Mouse (Mus musculus) embryonic stem cell, embryonic (primary cell): ENCODE data around the gene Cachd1.

Source experiments
- CTCF ChIA-PET, 4 experiments: fragments of 300-600 bp in 2 of 4; fragments of 350-600 bp in 2 of 4; sonication (Branson Sonifier 250); formaldehyde crosslinking; loops; one replicate each; lab custom pipeline; 2022; ENCODE audit warnings: inconsistent platforms in 2 of 4; lab: Charles Lee
- POLR2A ChIA-PET, 4 experiments: fragments of 300-600 bp in 2 of 4; fragments of 350-600 bp in 2 of 4; sonication (Branson Sonifier 250); formaldehyde crosslinking; loops; one replicate each; lab custom pipeline; 2022; ENCODE audit warnings: antibody characterized with exemption in 4 of 4, inconsistent platforms in 1 of 4; lab: Charles Lee

Cachd1 gene

DNA sequence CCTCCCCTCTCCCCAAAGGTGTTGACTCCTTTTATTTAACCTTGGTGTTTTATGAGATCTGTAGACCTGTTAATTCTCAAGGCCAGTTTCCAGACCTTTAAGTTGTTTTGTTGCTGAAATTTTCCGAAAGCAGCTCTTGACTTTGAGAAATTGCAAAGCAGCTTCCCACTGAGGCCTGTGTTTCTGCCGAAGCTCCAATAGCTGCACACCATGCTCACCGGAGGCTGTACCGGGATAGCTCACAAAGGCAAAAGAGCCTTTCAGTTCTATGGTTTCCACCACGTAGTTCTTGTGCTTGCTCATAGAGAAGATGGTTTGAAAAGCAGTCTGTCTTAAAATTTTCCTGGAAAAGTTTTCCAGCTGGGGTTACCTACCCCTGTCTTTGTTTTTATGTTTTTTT, 3.2 kb downstream of the Cachd1 start:
- POLR2A ChIA-PET = interaction anchor here in 2 of 4 experiments (0.5 to 4.7 kb wide), 16 partner anchors 10 to 194 kb away, joined by 3 to 42 read pairs (median 4); no protein-coding TSS in a partner anchor
- CTCF ChIA-PET = interaction anchor here in 1 of 4 experiments (0.8 to 1.6 kb wide), 2 partner anchors 57 to 198 kb away, joined by 4 to 8 read pairs; no protein-coding TSS in a partner anchor

GRCm38 (mm10) chr4:100780911-100781310, 4.4 kb downstream of the Cachd1 start:
- POLR2A ChIA-PET = interaction anchor here in 3 of 4 experiments (0.6 to 4.7 kb wide), 8 partner anchors 11 to 96 kb away, joined by 3 to 42 read pairs (median 4); no protein-coding TSS in a partner anchor
- CTCF ChIA-PET = interaction anchor here in 2 of 4 experiments (0.9 to 1.1 kb wide), 2 partner anchors 52 to 367 kb away, joined by 3 read pairs; no protein-coding TSS in a partner anchor

DNA sequence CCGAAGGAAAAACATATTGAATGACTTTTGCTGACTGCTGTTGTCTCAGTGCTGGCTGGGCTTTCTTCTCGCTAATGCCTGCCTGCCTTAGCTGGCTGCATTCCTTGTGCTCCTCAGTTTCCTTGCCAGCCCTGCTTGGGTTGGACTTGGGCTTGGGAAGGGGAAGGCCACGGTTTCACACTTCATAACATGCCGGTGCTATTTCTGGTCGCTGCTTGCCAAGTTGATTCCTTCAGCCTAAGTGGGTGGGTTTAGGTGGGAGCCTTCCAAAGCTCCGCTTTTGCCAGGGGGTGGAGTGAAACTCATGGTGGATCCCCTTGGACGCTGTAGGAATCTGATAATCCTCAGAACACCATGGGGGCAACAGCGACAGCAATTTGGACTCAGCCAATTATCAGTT, 5.9 kb downstream of the Cachd1 start:
- ChIA-PET POLR2A (interaction anchor here in 2 of 4 experiments (1.1 to 4.7 kb wide), 3 partner anchors 10 to 20 kb away, joined by 3 to 42 read pairs (median 3); no protein-coding TSS in a partner anchor), CTCF (no interaction called here)

DNA sequence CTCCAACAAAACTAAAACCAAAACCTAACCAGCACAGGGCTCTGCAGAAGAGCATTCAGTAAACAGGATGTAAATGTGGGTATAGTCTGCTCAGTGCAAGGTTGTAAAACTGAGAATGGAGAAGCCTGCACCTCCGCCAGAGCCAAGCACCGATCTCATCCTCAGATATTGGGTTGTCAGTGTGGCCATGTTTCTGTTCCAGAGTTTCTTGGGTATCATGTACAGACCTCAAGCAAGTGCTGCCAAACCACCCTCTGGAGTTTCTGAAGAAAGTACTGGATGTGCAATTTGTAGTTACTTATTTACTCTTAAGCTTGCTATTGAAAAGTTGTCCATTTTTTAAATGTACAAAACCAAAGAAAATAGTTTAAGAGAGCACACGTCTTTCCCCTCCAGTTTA, 6.4 kb downstream of the Cachd1 start:
- CTCF ChIA-PET = no interaction called here

GRCm38 (mm10) chr4:100787201-100787600, 10.7 kb downstream of the Cachd1 start:
- CTCF ChIA-PET = interaction anchor here in 1 of 4 experiments (0.7 kb wide), 1 partner anchor 71 kb away, joined by 4 read pairs; no protein-coding TSS in a partner anchor
- POLR2A ChIA-PET = interaction anchor here in 1 of 4 experiments (0.7 to 4.0 kb wide), 4 partner anchors 11 to 166 kb away, joined by 3 to 17 read pairs (median 4); partner anchors contain the start of gene Cachd1

More for the DNA sequence above, 6.4 kb downstream of the Cachd1 start:
- POLR2A ChIA-PET = interaction anchor here in 2 of 4 experiments (0.9 to 4.7 kb wide), 7 partner anchors 9 to 25 kb away, joined by 3 to 42 read pairs (median 4); no protein-coding TSS in a partner anchor

GRCm38 (mm10) chr4:100790176-100790575, 13.7 kb downstream of the Cachd1 start:
- ChIA-PET POLR2A (interaction anchor here in 1 of 4 experiments (1.1 to 4.3 kb wide), 2 partner anchors 10 to 20 kb away, joined by 8 to 42 read pairs; no protein-coding TSS in a partner anchor), CTCF (no interaction called here)

DNA sequence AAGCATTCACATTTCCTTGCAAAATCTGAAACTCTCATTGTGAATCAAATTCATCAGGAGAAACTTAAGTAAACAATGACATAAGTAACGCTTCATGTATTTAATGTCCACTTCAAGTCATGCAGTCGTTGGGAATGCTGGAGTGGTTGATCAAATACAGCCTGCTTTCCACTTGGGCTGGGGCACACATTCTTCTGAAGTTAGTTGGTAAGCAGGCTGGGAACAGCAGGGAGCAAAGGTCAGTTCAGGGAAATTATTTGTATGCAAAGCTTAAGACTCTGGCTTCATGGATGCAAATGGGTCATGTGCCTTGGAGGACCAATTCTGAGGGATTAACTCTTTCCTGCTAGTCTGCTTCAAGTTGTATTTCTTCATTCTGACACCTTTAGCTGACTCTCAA, 16.7 kb downstream of the Cachd1 start:
- CTCF ChIA-PET = interaction anchor here in 2 of 4 experiments (0.5 kb wide), 2 partner anchors 85 to 1069 kb away, joined by 4 to 5 read pairs; no protein-coding TSS in a partner anchor
- POLR2A ChIA-PET = interaction anchor here in 2 of 4 experiments (0.7 to 4.8 kb wide), 22 partner anchors 8 to 159 kb away, joined by 3 to 42 read pairs (median 8); partner anchors contain the start of gene Cachd1 (in 2 of the 2)

GRCm38 (mm10) chr4:100795523-100795922, 19.0 kb downstream of the Cachd1 start:
- POLR2A ChIA-PET = interaction anchor here in 2 of 4 experiments (0.6 to 4.8 kb wide), 5 partner anchors 10 to 182 kb away, joined by 3 to 31 read pairs (median 6); no protein-coding TSS in a partner anchor
- CTCF ChIA-PET = no interaction called here

DNA sequence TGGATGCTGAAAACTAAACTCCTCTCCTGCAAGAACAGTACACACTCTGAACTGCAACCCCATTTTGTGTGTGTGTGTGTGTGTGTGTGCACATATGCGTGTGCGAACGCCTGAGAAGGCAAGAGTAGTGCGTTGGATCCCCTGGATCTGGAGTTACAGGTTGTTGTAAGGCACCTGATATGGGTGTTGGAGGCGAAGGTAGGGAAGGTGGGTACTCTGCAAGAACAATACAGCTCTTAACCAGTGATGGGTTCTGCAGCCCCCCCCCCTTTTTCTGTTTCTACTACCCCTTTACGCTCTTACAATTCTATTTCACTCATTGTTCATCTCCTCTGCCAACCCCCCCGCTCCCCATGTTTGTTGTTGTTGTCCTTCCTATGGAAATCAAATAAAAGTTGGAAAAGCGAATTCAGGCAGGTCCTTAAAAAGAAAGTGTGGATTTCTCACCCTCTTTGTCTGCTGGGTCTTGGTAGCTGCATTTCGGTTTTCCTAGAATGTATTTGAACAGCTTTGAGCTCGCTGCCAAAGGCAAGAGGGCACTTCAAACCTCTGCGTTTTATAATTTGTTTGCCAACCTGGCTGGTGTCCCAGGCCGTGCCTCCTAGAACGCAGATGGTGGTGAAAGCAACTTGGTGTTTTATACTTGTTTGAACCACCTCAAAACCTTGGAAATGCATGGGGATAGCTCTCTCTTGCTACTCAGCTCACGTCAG, 24.4 kb downstream of the Cachd1 start:
- POLR2A ChIA-PET = interaction anchor here in 2 of 4 experiments (0.6 to 3.7 kb wide), 14 partner anchors 8 to 1007 kb away, joined by 3 to 25 read pairs (median 4); no protein-coding TSS in a partner anchor
- CTCF ChIA-PET = interaction anchor here in 1 of 4 experiments (0.6 to 0.8 kb wide), 2 partner anchors 51 to 63 kb away, joined by 7 to 13 read pairs; no protein-coding TSS in a partner anchor

DNA sequence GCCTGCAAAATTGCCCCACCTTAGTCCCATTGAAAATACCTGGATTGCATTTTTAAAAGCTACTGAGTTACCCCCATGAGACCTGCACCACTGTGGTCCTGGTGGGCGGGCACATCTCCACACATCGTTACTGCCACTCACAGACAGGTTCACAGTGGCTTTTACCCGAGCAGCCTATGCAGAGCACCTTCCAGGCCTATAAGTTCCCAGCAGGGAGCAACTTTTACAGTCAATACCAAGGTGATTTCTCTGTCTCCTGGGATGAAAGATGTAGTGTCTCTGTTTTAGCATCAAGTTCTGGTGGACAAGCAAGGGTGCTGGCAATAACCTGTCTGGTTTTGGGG, 24.9 kb downstream of the Cachd1 start:
- POLR2A ChIA-PET = interaction anchor here in 2 of 4 experiments (0.7 to 3.7 kb wide), 12 partner anchors 8 to 26 kb away, joined by 3 to 25 read pairs (median 4); no protein-coding TSS in a partner anchor
- CTCF ChIA-PET = interaction anchor here in 1 of 4 experiments (0.6 kb wide), 1 partner anchor 50 kb away, joined by 7 read pairs; no protein-coding TSS in a partner anchor

DNA sequence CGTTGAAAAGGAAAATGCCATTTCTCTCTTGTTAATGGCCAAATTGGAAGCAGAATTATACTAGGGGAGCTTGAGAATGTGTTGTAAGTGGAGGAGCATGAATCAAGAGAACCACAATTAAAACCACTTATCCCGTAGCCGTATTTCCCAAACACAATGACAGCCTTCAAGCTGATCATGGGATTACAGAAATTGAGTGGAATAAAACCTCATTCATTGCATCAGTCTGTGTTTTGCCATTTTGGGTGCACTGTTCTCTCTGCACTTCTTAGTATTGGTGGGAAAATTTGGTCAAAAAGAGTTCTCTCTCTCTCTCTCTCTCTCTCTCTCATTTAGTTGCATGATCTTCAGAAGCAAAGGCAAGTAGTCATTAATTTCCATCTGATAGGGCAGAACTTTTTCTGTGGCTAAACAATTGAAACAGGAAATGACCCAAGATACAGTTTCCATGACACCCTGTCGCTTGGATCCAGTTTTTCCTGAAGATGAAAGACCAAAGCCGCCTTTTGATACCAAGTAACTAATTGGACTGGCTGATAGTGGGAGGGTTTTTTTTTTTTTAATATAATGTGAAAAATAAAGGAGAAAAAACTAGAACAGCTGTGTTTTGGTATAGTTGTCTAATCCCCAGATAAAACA, 34.7 kb downstream of the Cachd1 start:
- POLR2A ChIA-PET = interaction anchor here in 3 of 4 experiments (0.7 to 3.7 kb wide), 20 partner anchors 8 to 454 kb away, joined by 3 to 31 read pairs (median 4); partner anchors contain the start of gene Jak1 (in 1 of the 3)

DNA sequence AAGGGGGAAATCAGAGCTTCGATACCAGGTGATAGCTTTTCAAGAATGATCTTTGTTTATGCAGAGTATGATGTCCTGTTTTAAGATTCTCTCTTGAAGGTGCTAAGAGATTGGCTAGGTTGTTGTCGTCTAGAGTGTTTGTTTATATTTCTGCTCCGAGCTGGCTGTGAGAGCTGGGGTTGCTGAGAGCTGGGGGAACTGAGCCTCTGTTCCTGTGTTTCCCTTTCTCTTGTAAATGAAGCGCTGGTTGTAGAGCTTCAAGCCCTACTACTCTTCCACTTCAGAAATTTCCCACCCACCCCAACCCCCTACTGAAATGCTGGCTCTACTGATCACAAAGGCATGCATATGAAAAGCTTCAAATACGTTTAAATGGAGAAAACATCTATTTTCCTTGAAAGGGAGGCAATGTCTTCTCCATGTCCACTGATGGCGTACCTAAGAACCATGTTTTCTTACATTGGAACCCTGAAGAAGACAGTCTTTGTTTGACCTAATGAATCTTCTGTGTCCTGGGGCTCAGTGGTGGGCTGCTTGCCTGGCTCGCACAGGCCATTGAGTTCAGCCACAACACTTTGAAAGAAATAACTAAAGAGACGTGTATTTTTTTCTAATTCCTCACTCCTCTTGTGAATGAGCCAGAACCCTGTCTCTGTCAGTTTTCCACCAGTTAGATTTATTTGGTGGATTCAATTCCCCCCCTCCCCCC, 35.5 kb downstream of the Cachd1 start:
- POLR2A ChIA-PET = interaction anchor here in 3 of 4 experiments (0.7 to 3.7 kb wide), 19 partner anchors 8 to 453 kb away, joined by 3 to 31 read pairs (median 5); partner anchors contain the start of gene Jak1 (in 1 of the 3)

More for the DNA sequence above, 34.7 kb downstream of the Cachd1 start:
- CTCF ChIA-PET = interaction anchor here in 2 of 4 experiments (0.6 kb wide), 2 partner anchors 243 to 262 kb away, joined by 5 to 6 read pairs; no protein-coding TSS in a partner anchor

GRCm38 (mm10) chr4:100813767-100814461, 37.4 kb downstream of the Cachd1 start:
- ChIA-PET POLR2A (interaction anchor here in 1 of 4 experiments (0.6 to 1.9 kb wide), 9 partner anchors 13 to 331 kb away, joined by 3 to 4 read pairs (median 3); partner anchors contain the start of gene Cachd1), CTCF (no interaction called here)

More for the DNA sequence above, 35.5 kb downstream of the Cachd1 start:
- CTCF ChIA-PET = interaction anchor here in 2 of 4 experiments (0.5 to 0.6 kb wide), 3 partner anchors 263 to 746 kb away, joined by 3 to 5 read pairs (median 3); no protein-coding TSS in a partner anchor

DNA sequence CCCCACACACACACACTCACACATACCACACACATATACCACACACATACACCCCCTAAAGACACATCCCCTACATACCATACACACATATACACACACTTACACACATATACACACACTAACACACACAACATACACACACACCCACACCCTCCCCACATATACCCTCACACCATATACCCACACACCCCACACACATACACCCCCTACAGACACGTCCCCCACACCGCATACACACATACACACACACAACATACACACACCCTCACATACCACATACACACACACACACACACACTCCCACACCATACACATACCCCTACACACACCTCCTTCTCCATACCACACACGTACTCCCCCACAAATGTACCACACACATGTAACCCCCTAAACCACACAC, 42.8 kb downstream of the Cachd1 start:
- POLR2A ChIA-PET = no interaction called here
- CTCF ChIA-PET = no interaction called here

DNA sequence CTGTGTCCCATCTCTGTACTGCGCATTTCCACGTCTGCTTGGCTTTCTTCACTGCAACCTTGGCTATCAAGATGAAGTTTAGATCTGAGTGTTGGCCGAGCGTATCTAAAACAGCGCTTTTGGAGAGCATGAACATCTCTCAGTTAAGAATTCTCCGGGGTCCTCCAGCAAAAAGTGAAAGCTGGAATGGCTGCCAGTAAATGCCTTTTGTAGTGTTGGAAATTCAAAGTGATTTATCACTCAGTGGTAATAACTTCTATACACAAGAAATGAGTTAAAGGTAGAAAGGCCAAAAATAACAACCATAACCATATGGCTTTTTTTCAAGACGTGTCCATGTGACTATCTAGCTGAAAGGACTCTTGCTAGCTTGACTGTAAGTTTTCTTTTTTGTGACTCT, 46.1 kb downstream of the Cachd1 start:
- ChIA-PET POLR2A (interaction anchor here in 1 of 4 experiments (0.5 to 0.8 kb wide), 3 partner anchors 7 to 51 kb away, joined by 3 to 4 read pairs (median 3); no protein-coding TSS in a partner anchor), CTCF (no interaction called here)

DNA sequence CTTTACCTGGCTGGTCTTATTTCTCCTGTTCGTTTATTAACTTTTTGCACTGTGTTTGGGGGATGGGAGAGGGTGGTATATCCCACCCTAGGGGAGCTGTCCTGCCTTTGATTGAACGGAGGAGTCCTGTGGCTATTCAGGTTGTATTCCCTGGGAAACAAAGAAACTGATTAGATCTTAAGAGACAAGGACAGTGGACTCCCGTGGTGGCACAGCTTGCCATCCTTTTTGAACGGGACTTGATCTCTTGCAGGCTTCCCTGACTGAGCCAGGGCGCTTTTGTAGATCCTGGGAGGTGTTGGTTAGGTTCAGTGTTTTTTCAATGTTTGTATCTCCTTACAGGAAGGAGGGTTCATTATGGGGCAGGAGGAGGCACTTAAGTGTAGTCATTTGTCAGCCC, 50.9 kb downstream of the Cachd1 start:
- ChIA-PET POLR2A (interaction anchor here in 2 of 4 experiments (0.6 to 1.6 kb wide), 15 partner anchors 10 to 68 kb away, joined by 3 to 10 read pairs (median 3); no protein-coding TSS in a partner anchor), CTCF (interaction anchor here in 1 of 4 experiments (0.6 kb wide), 1 partner anchor 589 kb away, joined by 3 read pairs; no protein-coding TSS in a partner anchor)
